Mouse (Mus musculus): Measurements from ENCODE around the gene Magi1. TPM values are rescaled to one million over a fixed set of nuclear protein-coding genes. Genes with fewer than 3 reads are reported as not detected.

Magi1 gene
- polyA plus RNA-seq, 1 experiment from 2014 or later = 8.3 TPM

GRCm38 (mm10) chr6:93893956-93894355 is 389.8 kb downstream of the Magi1 start:
- Histone ChIP-seq H3K4me3 (no peak overlapping the region), H3K27ac (no peak overlapping the region), H3K36me3 (no peaks in the 10 kb centered on the region), H3K4me2 (no peak overlapping the region), H3K9ac (no peak overlapping the region), H3K9me3 (no peaks in the 10 kb centered on the region), H3K4me1 (peaks cover 9% of the 10 kb centered on the region), H3K27me3 (no peaks in the 10 kb centered on the region)
- 58% methylated on average over 7 of the region's 7 CpGs for WGBS
- no peak for ATAC-seq (ENCODE audit: insufficient number of reproducible peaks, low FRiP score, low TSS enrichment, low read depth)

- Histone ChIP-seq H3K27me3 (no peaks in the 10 kb centered on the region), H3K36me3 (no peaks in the 10 kb centered on the region), H3K4me3 (no peak overlapping the region), H3K9ac (no peak overlapping the region), H3K4me1 (peaks cover 9% of the 10 kb centered on the region), H3K4me2 (no peak overlapping the region), H3K9me3 (no peaks in the 10 kb centered on the region), H3K27ac (no peak overlapping the region)
- ATAC-seq (ENCODE audit: insufficient number of reproducible peaks, low FRiP score, low TSS enrichment, low read depth) = no peak
- WGBS = 50% methylated on average over 5 of the region's 5 CpGs
Observed at GRCm38 (mm10) chr6:93892922-93893321, 390.8 kb downstream of the Magi1 start.

- no peaks in the 10 kb centered on the region for H3K36me3 ChIP-seq
- H3K9me3 ChIP-seq = no peaks in the 10 kb centered on the region
- 0 out of 2 replicates have a peak, but pooled peaks cover 3% of the 10 kb centered on the region for H3K4me1 ChIP-seq
- no peak overlapping the region for H3K4me2 ChIP-seq
- H3K27me3 ChIP-seq = no peaks in the 10 kb centered on the region
- no peak overlapping the region for H3K4me3 ChIP-seq
- H3K9ac ChIP-seq = no peak overlapping the region
- no peak overlapping the region for H3K27ac ChIP-seq
- no peak for ATAC-seq (ENCODE audit: insufficient number of reproducible peaks, low FRiP score, low TSS enrichment, low read depth)
- 96% methylated on average over 3 of the region's 3 CpGs for WGBS
Observed at GRCm38 (mm10) chr6:93890011-93890410, 393.7 kb downstream of the Magi1 start.

- no peak overlapping the region for H3K27ac ChIP-seq
- no peak overlapping the region for H3K4me2 ChIP-seq
- ATAC-seq (ENCODE audit: insufficient number of reproducible peaks, low FRiP score, low TSS enrichment, low read depth) = no peak
- WGBS = 49% methylated on average over 4 of the region's 4 CpGs
- H3K9ac ChIP-seq = no peak overlapping the region
- H3K9me3 ChIP-seq = no peaks in the 10 kb centered on the region
- no peak overlapping the region for H3K4me3 ChIP-seq
- H3K36me3 ChIP-seq = no peaks in the 10 kb centered on the region
- no peaks in the 10 kb centered on the region for H3K4me1 ChIP-seq
- H3K27me3 ChIP-seq = no peaks in the 10 kb centered on the region
Observed at GRCm38 (mm10) chr6:93877337-93877736, 406.4 kb downstream of the Magi1 start.

GRCm38 (mm10) chr6:93874936-93875335 is 408.8 kb downstream of the Magi1 start:
- Histone ChIP-seq H3K4me1 (no peaks in the 10 kb centered on the region), H3K9ac (no peak overlapping the region), H3K36me3 (no peaks in the 10 kb centered on the region), H3K27me3 (no peaks in the 10 kb centered on the region), H3K9me3 (no peaks in the 10 kb centered on the region), H3K4me2 (no peak overlapping the region), H3K27ac (no peak overlapping the region), H3K4me3 (no peak overlapping the region)
- 85% methylated on average over 2 of the region's 2 CpGs for whole genome bisulfite sequencing
- no peak for ATAC-seq (ENCODE audit: insufficient number of reproducible peaks, low FRiP score, low TSS enrichment, low read depth)

GRCm38 (mm10) chr6:93874376-93874775 is 409.3 kb downstream of the Magi1 start:
- Histone ChIP-seq H3K36me3 (no peaks in the 10 kb centered on the region), H3K9me3 (no peaks in the 10 kb centered on the region), H3K4me2 (no peak overlapping the region), H3K27ac (no peak overlapping the region), H3K4me1 (no peaks in the 10 kb centered on the region), H3K9ac (no peak overlapping the region), H3K27me3 (no peaks in the 10 kb centered on the region), H3K4me3 (no peak overlapping the region)
- no peak for ATAC-seq (ENCODE audit: insufficient number of reproducible peaks, low FRiP score, low TSS enrichment, low read depth)
- 89% methylated on average over 2 of the region's 2 CpGs for WGBS

- no peak overlapping the region for H3K4me3 ChIP-seq
- 64% methylated on average over 1 of the region's 1 CpGs for WGBS
- no peaks in the 10 kb centered on the region for H3K9me3 ChIP-seq
- ATAC-seq (ENCODE audit: insufficient number of reproducible peaks, low FRiP score, low TSS enrichment, low read depth) = no peak
- no peak overlapping the region for H3K4me2 ChIP-seq
- no peaks in the 10 kb centered on the region for H3K4me1 ChIP-seq
- H3K9ac ChIP-seq = no peak overlapping the region
- no peaks in the 10 kb centered on the region for H3K27me3 ChIP-seq
- no peak overlapping the region for H3K27ac ChIP-seq
- no peaks in the 10 kb centered on the region for H3K36me3 ChIP-seq
Observed at GRCm38 (mm10) chr6:93873536-93873935, 410.2 kb downstream of the Magi1 start.

GRCm38 (mm10) chr6:93871516-93871915 is 412.2 kb downstream of the Magi1 start:
- H3K9ac ChIP-seq = no peak overlapping the region
- H3K4me3 ChIP-seq = no peak overlapping the region
- 71% methylated on average over 4 of the region's 4 CpGs for WGBS
- no peaks in the 10 kb centered on the region for H3K27me3 ChIP-seq
- H3K27ac ChIP-seq = no peak overlapping the region
- no peaks in the 10 kb centered on the region for H3K4me1 ChIP-seq
- ATAC-seq (ENCODE audit: insufficient number of reproducible peaks, low FRiP score, low TSS enrichment, low read depth) = no peak
- H3K4me2 ChIP-seq = no peak overlapping the region
- H3K9me3 ChIP-seq = no peaks in the 10 kb centered on the region
- no peaks in the 10 kb centered on the region for H3K36me3 ChIP-seq

- no peaks in the 10 kb centered on the region for H3K27me3 ChIP-seq
- H3K36me3 ChIP-seq = no peaks in the 10 kb centered on the region
- H3K9ac ChIP-seq = no peak overlapping the region
- no peak overlapping the region for H3K4me2 ChIP-seq
- H3K4me1 ChIP-seq = no peaks in the 10 kb centered on the region
- H3K4me3 ChIP-seq = no peak overlapping the region
- H3K9me3 ChIP-seq = no peaks in the 10 kb centered on the region
- 55% methylated on average over 5 of the region's 5 CpGs for WGBS
- no peak overlapping the region for H3K27ac ChIP-seq
- no peak for ATAC-seq (ENCODE audit: insufficient number of reproducible peaks, low FRiP score, low TSS enrichment, low read depth)
Observed at GRCm38 (mm10) chr6:93870023-93870422, 413.7 kb downstream of the Magi1 start.

- no peak overlapping the region for H3K4me2 ChIP-seq
- no peaks in the 10 kb centered on the region for H3K27me3 ChIP-seq
- no peaks in the 10 kb centered on the region for H3K9me3 ChIP-seq
- no peaks in the 10 kb centered on the region for H3K4me1 ChIP-seq
- no peaks in the 10 kb centered on the region for H3K36me3 ChIP-seq
- WGBS = 93% methylated on average over 5 of the region's 5 CpGs
- no peak for ATAC-seq (ENCODE audit: insufficient number of reproducible peaks, low FRiP score, low TSS enrichment, low read depth)
- H3K27ac ChIP-seq = no peak overlapping the region
- no peak overlapping the region for H3K4me3 ChIP-seq
- no peak overlapping the region for H3K9ac ChIP-seq
Observed at GRCm38 (mm10) chr6:93862263-93862662, 421.5 kb downstream of the Magi1 start.

- no peak overlapping the region for H3K9ac ChIP-seq
- H3K9me3 ChIP-seq = no peaks in the 10 kb centered on the region
- peaks cover 13% of the 10 kb centered on the region for H3K4me1 ChIP-seq
- H3K27ac ChIP-seq = no peak overlapping the region
- ATAC-seq (ENCODE audit: insufficient number of reproducible peaks, low FRiP score, low TSS enrichment, low read depth) = no peak
- WGBS = 34% methylated on average over 1 of the region's 1 CpGs
- H3K36me3 ChIP-seq = no peaks in the 10 kb centered on the region
- H3K4me2 ChIP-seq = no peak overlapping the region
- H3K4me3 ChIP-seq = no peak overlapping the region
- no peaks in the 10 kb centered on the region for H3K27me3 ChIP-seq
Observed at GRCm38 (mm10) chr6:93856783-93857182, 426.9 kb downstream of the Magi1 start.

- no peak overlapping the region for H3K4me2 ChIP-seq
- H3K9me3 ChIP-seq = no peaks in the 10 kb centered on the region
- no peaks in the 10 kb centered on the region for H3K36me3 ChIP-seq
- H3K27ac ChIP-seq = 0 out of 2 replicates have a peak overlapping the region, but pooled peaks have one; percentile 18
- peaks cover 13% of the 10 kb centered on the region for H3K4me1 ChIP-seq
- WGBS = 39% methylated on average over 8 of the region's 8 CpGs
- H3K4me3 ChIP-seq = no peak overlapping the region
- H3K9ac ChIP-seq = no peak overlapping the region
- ATAC-seq (ENCODE audit: insufficient number of reproducible peaks, low FRiP score, low TSS enrichment, low read depth) = no peak
- H3K27me3 ChIP-seq = no peaks in the 10 kb centered on the region
Observed at GRCm38 (mm10) chr6:93855806-93856641, 427.7 kb downstream of the Magi1 start.

Measured in limb, embryonic 15.5 days (tissue).